Mouse (Mus musculus): ENCODE measurements around the gene Reln. TPM values are rescaled to one million over a fixed set of nuclear protein-coding genes. Genes with fewer than 3 reads are reported as not detected.

The Reln gene
- total RNA-seq (2015; ENCODE audit: low replicate concordance) (272 and 297 TPM in 2 replicates), total RNA-seq (2017; ENCODE audit: low replicate concordance) (308 and 319 TPM in 2 replicates)

GRCm38 (mm10) chr5:22344556-22344975, at the start of gene Reln:
Gene Reln, minus strand, starts transcription at chr5:22344702.
- 0 out of 2 replicates have a peak, but pooled peaks have one; percentile 6 for ATAC-seq (replicated peaks; ENCODE audit: low FRiP score, poor library complexity, severe bottlenecking)

- no peak for ATAC-seq (replicated peaks; ENCODE audit: low FRiP score, poor library complexity, severe bottlenecking)
These were observed 44.0 kb upstream of the Reln start for GRCm38 (mm10) chr5:22388502-22388901.

GRCm38 (mm10) chr5:22360510-22360909, 16.0 kb upstream of the Reln start:
- ATAC-seq (replicated peaks; ENCODE audit: low FRiP score, poor library complexity, severe bottlenecking): no peak

GRCm38 (mm10) chr5:22348412-22348811, 3.9 kb upstream of the Reln start:
- ATAC-seq (replicated peaks; ENCODE audit: low FRiP score, poor library complexity, severe bottlenecking): peak; percentile 77

- ATAC-seq (replicated peaks; ENCODE audit: low FRiP score, poor library complexity, severe bottlenecking): peak; percentile 8; the same call in 1 of the 2 replicates
These were observed 3.2 kb upstream of the Reln start for GRCm38 (mm10) chr5:22347732-22348131.

- ATAC-seq (replicated peaks; ENCODE audit: low FRiP score, poor library complexity, severe bottlenecking): 0 out of 2 replicates have a peak, but pooled peaks have one; percentile 22
These were observed 1.6 kb upstream of the Reln start for GRCm38 (mm10) chr5:22345894-22346635.

- peak; percentile 42; the same call in 1 of the 2 replicates for ATAC-seq (replicated peaks; ENCODE audit: low FRiP score, poor library complexity, severe bottlenecking)
These were observed 612 bp upstream of the Reln start for GRCm38 (mm10) chr5:22344976-22345651.

GRCm38 (mm10) chr5:22343843-22344555, 503 bp downstream of the Reln start:
- ATAC-seq (replicated peaks; ENCODE audit: low FRiP score, poor library complexity, severe bottlenecking): no peak

GRCm38 (mm10) chr5:22343536-22343842, 1.0 kb downstream of the Reln start:
- ATAC-seq (replicated peaks; ENCODE audit: low FRiP score, poor library complexity, severe bottlenecking): no peak

- no peak for ATAC-seq (replicated peaks; ENCODE audit: low FRiP score, poor library complexity, severe bottlenecking)
These were observed 2.0 kb downstream of the Reln start for GRCm38 (mm10) chr5:22342461-22342860.

GRCm38 (mm10) chr5:22340991-22341390, 3.5 kb downstream of the Reln start:
- ATAC-seq (replicated peaks; ENCODE audit: low FRiP score, poor library complexity, severe bottlenecking): no peak

GRCm38 (mm10) chr5:22335408-22335807, 9.1 kb downstream of the Reln start:
- no peak for ATAC-seq (replicated peaks; ENCODE audit: low FRiP score, poor library complexity, severe bottlenecking)

GRCm38 (mm10) chr5:22330802-22331201, 13.7 kb downstream of the Reln start:
- no peak for ATAC-seq (replicated peaks; ENCODE audit: low FRiP score, poor library complexity, severe bottlenecking)

GRCm38 (mm10) chr5:22328431-22329359, 15.8 kb downstream of the Reln start:
- no peak for ATAC-seq (replicated peaks; ENCODE audit: low FRiP score, poor library complexity, severe bottlenecking)

- ATAC-seq (replicated peaks; ENCODE audit: low FRiP score, poor library complexity, severe bottlenecking): peak; percentile 28; the same call in 1 of the 2 replicates
These were observed 17.3 kb downstream of the Reln start for GRCm38 (mm10) chr5:22327170-22327569.

GRCm38 (mm10) chr5:22323801-22324200, 20.7 kb downstream of the Reln start:
- no peak for ATAC-seq (replicated peaks; ENCODE audit: low FRiP score, poor library complexity, severe bottlenecking)

GRCm38 (mm10) chr5:22317807-22318206, 26.7 kb downstream of the Reln start:
- 0 out of 2 replicates have a peak, but pooled peaks have one; percentile 52 for ATAC-seq (replicated peaks; ENCODE audit: low FRiP score, poor library complexity, severe bottlenecking)

- no peak for ATAC-seq (replicated peaks; ENCODE audit: low FRiP score, poor library complexity, severe bottlenecking)
These were observed 28.0 kb downstream of the Reln start for GRCm38 (mm10) chr5:22316471-22316870.

GRCm38 (mm10) chr5:22315990-22316389, 28.5 kb downstream of the Reln start:
- no peak for ATAC-seq (replicated peaks; ENCODE audit: low FRiP score, poor library complexity, severe bottlenecking)

Measured in erythroblast, adult 5-6 weeks (primary cell).